Mouse (Mus musculus) intestine, embryonic 15.5 days (tissue): ENCODE measurements around the gene Mdk. TPM values are rescaled to one million over a fixed set of nuclear protein-coding genes. Genes with fewer than 3 reads are reported as not detected.

Source experiments
- ATAC-seq: fragments of 200-750 bp; cut with Nextera tagmentation; 2 replicates; pipeline ENCODE4 v1.8.0; 2017; ENCODE audit warnings: moderate TSS enrichment, moderate library complexity
- H3K27ac ChIP-seq: fragments of 300-500 bp; sonication (generic); 2 replicates; pipeline ENCODE4 v1.5.1; 2015; ENCODE audit warnings: mild to moderate bottlenecking, inconsistent platforms
- H3K27me3 ChIP-seq: fragments of 300-500 bp; sonication (generic); replicated peaks from 2 replicates; pipeline ENCODE4 v1.6.1; 2015; ENCODE audit warnings: inconsistent platforms
- H3K36me3 ChIP-seq: fragments of 300-500 bp; sonication (generic); 2 replicates; pipeline ENCODE4 v1.6.1; 2015; ENCODE audit warnings: inconsistent platforms
- H3K4me1 ChIP-seq: fragments of 300-500 bp; sonication (generic); replicated peaks from 2 replicates; pipeline ENCODE4 v1.6.1; 2015; ENCODE audit warnings: inconsistent platforms
- H3K4me2 ChIP-seq: fragments of 300-500 bp; sonication (generic); replicated peaks from 2 replicates; pipeline ENCODE4 v1.6.1; 2015; ENCODE audit warnings: mild to moderate bottlenecking, inconsistent platforms
- H3K4me3 ChIP-seq: fragments of 300-500 bp; sonication (generic); replicated peaks from 2 replicates; pipeline ENCODE4 v1.5.1; 2015; ENCODE audit warnings: inconsistent platforms
- H3K9ac ChIP-seq: fragments of 300-500 bp; sonication (generic); 2 replicates; pipeline ENCODE4 v1.6.1; 2015; ENCODE audit warnings: inconsistent platforms
- H3K9me3 ChIP-seq: fragments of 300-500 bp; sonication (generic); 2 replicates; pipeline ENCODE4 v1.6.1; 2016; ENCODE audit warnings: inconsistent platforms
- WGBS: fragments of 180-500 bp; shearing (Covaris S2); methylation state at CpG from one replicate; pipeline ENCODE4 v1.1.7; 2015; 5-methylcytosine and 5-hydroxymethylcytosine counted together
- polyA plus RNA-seq: library from polyadenylated mRNA; unstranded; fragments of >200 nt; fragmentation: Nextera tagmentation; extraction: Ambion mirVana; gene quantifications from 2 replicates; pipeline ENCODE4 v1.2.1, GENCODE M21; 2015

Gene Mdk
- 534 and 652 TPM in 2 replicates for polyA plus RNA-seq

GRCm38 (mm10) chr2:91932160-91932711 is at the start of gene Mdk:
Mdk (minus strand) TSS chr2:91932297.
- WGBS: 3% methylated on average over 16 of the region's 16 CpGs

DNA sequence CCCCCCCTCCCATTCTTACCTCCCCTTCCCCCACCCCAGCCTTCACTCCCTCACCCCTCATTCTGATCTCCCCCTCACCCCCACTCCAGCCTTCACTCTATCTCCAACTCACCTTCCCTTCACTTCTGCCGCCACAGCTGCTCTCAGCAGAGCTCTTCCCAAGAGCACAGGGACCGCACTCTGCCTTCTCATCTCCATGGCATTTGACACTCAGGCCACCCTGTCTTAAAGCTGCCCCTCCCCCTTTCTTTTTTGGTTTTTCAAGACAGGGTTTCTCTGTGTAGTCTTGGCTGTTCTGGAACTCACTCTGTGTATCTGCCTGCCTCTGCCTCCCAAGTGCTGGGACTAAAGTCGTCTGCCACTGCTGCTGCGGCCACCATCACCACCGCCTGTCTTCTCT is 48.7 kb upstream of the Mdk start:
- ATAC-seq: no peak
- Histone ChIP-seq H3K36me3 (0 out of 2 replicates have a peak, but pooled peaks cover 3% of the 10 kb centered on the region), H3K9ac (no peak overlapping the region), H3K27ac (no peak overlapping the region), H3K4me1 (peaks cover 31% of the 10 kb centered on the region), H3K27me3 (peaks cover 9% of the 10 kb centered on the region), H3K9me3 (no peaks in the 10 kb centered on the region), H3K4me3 (no peak overlapping the region), H3K4me2 (no peak overlapping the region)
- 64% methylated on average over 5 of the region's 5 CpGs for WGBS

More at GRCm38 (mm10) chr2:91932160-91932711, at the start of gene Mdk:
- H3K4me2 ChIP-seq: peak within 1 kb of the TSS; percentile 78
- H3K9me3 ChIP-seq: no peaks in the 10 kb centered on the region
- peak within 1 kb of the TSS; percentile 60 for H3K4me3 ChIP-seq
- peak within 1 kb of the TSS; percentile 90 for H3K27ac ChIP-seq
- peak; percentile 37 for ATAC-seq
- peaks cover 14% of the 10 kb centered on the region for H3K36me3 ChIP-seq
- H3K27me3 ChIP-seq: no peaks in the 10 kb centered on the region
- H3K4me1 ChIP-seq: peaks cover 52% of the 10 kb centered on the region
- peak within 1 kb of the TSS; percentile 78 for H3K9ac ChIP-seq

DNA sequence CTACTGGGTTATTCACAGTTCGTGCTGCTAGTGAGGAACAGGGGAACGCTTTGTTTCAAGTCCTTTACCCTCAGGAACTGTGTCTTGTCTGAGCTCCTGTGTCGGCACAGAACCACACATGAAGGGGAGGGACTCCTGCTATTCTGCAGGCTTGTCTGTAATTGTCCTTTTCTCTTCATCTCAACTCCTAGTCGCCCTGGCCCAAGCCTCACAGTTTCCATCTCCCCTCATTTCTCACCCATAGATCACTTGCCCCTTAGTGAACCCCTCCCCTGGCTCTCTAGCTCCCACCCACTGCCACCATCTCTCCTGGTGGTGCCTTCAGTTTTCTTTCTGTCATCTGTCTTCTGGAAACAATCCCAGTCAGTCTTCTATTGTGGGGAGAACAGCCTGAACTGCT is 48.1 kb upstream of the Mdk start:
- Histone ChIP-seq H3K9me3 (no peaks in the 10 kb centered on the region), H3K9ac (no peak overlapping the region), H3K27ac (peak overlapping the region; percentile 15; the same call in 1 of the 2 replicates), H3K4me1 (peaks cover 34% of the 10 kb centered on the region), H3K27me3 (peaks cover 15% of the 10 kb centered on the region), H3K4me3 (no peak overlapping the region), H3K36me3 (0 out of 2 replicates have a peak, but pooled peaks cover 3% of the 10 kb centered on the region), H3K4me2 (no peak overlapping the region)
- ATAC-seq: no peak
- 26% methylated on average over 4 of the region's 4 CpGs for WGBS

GRCm38 (mm10) chr2:91978547-91978946 is 46.5 kb upstream of the Mdk start:
- no peak overlapping the region for H3K9ac ChIP-seq
- 0 out of 2 replicates have a peak, but pooled peaks have one; percentile 19 for ATAC-seq
- H3K36me3 ChIP-seq: 0 out of 2 replicates have a peak, but pooled peaks cover 3% of the 10 kb centered on the region
- H3K4me3 ChIP-seq: no peak overlapping the region
- H3K27me3 ChIP-seq: peaks cover 31% of the 10 kb centered on the region
- H3K27ac ChIP-seq: peak overlapping the region; percentile 40
- no peak overlapping the region for H3K4me2 ChIP-seq
- H3K9me3 ChIP-seq: no peaks in the 10 kb centered on the region
- H3K4me1 ChIP-seq: peaks cover 27% of the 10 kb centered on the region
- WGBS: 31% methylated on average over 2 of the region's 2 CpGs

GRCm38 (mm10) chr2:91977960-91978359 is 45.9 kb upstream of the Mdk start:
- peaks cover 31% of the 10 kb centered on the region for H3K27me3 ChIP-seq
- H3K36me3 ChIP-seq: 0 out of 2 replicates have a peak, but pooled peaks cover 3% of the 10 kb centered on the region

DNA sequence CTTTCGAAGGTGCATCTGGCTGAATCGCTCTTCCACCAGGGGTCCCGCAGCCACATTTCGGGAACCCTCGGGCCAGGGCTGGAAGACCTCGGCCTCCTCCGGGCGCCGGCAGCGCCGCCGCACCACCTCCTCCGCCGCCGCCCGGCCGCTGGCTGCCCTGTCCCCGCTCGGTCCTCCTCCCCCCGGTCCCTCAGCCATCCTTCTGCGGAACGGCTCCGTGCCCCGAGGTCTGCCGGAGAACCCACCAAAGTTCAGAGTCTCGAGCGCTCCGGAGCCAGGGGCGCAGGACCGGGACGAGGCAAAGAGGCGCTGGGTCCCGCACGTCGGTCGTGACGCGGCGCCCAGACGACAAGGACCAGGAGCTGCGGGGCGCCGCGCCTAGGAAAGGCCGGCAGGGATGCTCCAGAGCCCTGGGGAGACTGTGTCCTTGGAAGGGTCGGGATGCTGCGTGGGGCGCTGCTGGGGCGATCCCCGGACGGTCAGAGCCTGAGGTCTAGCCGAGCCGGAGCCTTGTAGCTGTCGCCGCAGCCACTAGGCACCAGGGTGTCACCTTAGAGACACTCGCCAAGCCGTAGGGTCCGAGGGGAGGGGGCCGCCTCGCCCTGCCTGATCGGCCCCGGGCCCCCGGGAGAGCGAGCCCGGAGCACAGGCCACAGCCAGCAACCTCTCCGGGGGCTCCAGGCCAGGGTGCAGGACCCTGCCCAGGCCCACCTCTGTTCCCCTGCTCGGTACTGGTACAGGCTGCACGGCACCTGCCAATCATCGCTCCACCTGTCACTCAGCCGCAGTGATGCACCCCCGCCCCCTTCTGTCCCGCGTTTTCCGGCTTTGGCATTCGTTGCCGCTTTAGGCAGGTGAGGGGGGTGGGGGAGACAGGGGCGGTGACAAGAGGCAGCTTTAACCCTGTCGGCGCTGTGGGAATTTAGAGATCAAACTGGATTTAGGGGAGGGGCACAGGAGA is 43.8 kb upstream of the Mdk start, which contains the start of gene Dgkz:
Dgkz (minus strand) TSS at position 284 of the 961 bp plus-strand sequence.
- Histone ChIP-seq H3K4me2 (peak within 1 kb of the TSS; percentile 80), H3K36me3 (no peaks in the 10 kb centered on the region), H3K4me1 (peaks cover 47% of the 10 kb centered on the region), H3K9me3 (no peaks in the 10 kb centered on the region), H3K27me3 (peaks cover 31% of the 10 kb centered on the region), H3K9ac (peak within 1 kb of the TSS; percentile 41), H3K27ac (no peak within 1 kb of the TSS), H3K4me3 (peak within 1 kb of the TSS; percentile 39)
- ATAC-seq: peak; percentile 9; the same call in 1 of the 2 replicates
- 3% methylated on average over 79 of the region's 79 CpGs for WGBS

More at GRCm38 (mm10) chr2:91977960-91978359, 45.9 kb upstream of the Mdk start:
- no peak overlapping the region for H3K4me3 ChIP-seq
- H3K4me2 ChIP-seq: no peak overlapping the region
- ATAC-seq: no peak
- peaks cover 27% of the 10 kb centered on the region for H3K4me1 ChIP-seq
- WGBS: 78% methylated on average over 4 of the region's 4 CpGs
- no peaks in the 10 kb centered on the region for H3K9me3 ChIP-seq
- H3K27ac ChIP-seq: peak overlapping the region; percentile 40
- H3K9ac ChIP-seq: no peak overlapping the region

GRCm38 (mm10) chr2:91973416-91974135 is 41.5 kb upstream of the Mdk start:
- peaks cover 31% of the 10 kb centered on the region for H3K27me3 ChIP-seq
- H3K27ac ChIP-seq: no peak overlapping the region
- 61% methylated on average over 7 of the region's 7 CpGs for WGBS
- H3K4me3 ChIP-seq: no peak overlapping the region
- no peaks in the 10 kb centered on the region for H3K36me3 ChIP-seq
- H3K4me2 ChIP-seq: no peak overlapping the region
- H3K4me1 ChIP-seq: peaks cover 41% of the 10 kb centered on the region
- H3K9ac ChIP-seq: no peak overlapping the region
- no peak for ATAC-seq
- no peaks in the 10 kb centered on the region for H3K9me3 ChIP-seq

DNA sequence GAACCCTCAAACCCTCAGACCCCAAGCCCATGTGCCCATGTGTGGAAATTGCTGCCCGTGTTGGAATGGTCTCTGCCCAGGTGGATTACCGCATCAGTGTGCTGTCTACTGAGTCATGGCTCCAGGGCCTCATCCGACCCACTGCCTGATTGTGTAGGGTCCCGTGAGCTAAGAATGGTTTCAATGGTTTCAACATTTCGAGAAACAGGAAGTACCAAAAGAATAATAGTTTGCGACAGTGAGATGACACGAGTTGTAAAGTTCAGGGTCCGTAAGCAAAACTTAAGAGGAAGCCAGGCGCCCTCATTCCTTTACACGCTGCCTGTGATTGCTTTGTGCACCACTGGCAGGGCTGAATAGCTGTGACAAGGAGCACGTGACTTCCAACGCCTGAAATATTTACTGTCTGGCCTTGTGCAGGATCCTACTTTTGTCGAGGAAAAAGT is 40.0 kb upstream of the Mdk start:
- WGBS: 18% methylated on average over 13 of the region's 13 CpGs
- Histone ChIP-seq H3K9ac (no peak overlapping the region), H3K9me3 (no peaks in the 10 kb centered on the region), H3K27me3 (peaks cover 31% of the 10 kb centered on the region), H3K4me1 (peaks cover 42% of the 10 kb centered on the region), H3K27ac (peak overlapping the region; percentile 81), H3K4me2 (peak overlapping the region; percentile 36; the same call in 1 of the 2 replicates), H3K4me3 (no peak overlapping the region), H3K36me3 (no peaks in the 10 kb centered on the region)
- peak; percentile 61 for ATAC-seq

- Histone ChIP-seq H3K9me3 (no peaks in the 10 kb centered on the region), H3K4me3 (no peak overlapping the region), H3K27me3 (peaks cover 29% of the 10 kb centered on the region), H3K4me2 (peak overlapping the region; percentile 36), H3K4me1 (peaks cover 42% of the 10 kb centered on the region), H3K9ac (no peak overlapping the region), H3K36me3 (no peaks in the 10 kb centered on the region), H3K27ac (peak overlapping the region; percentile 81)
- WGBS: 30% methylated on average over 21 of the region's 21 CpGs
- ATAC-seq: peak; percentile 42
Observed at GRCm38 (mm10) chr2:91971231-91972097, 39.4 kb upstream of the Mdk start.

DNA sequence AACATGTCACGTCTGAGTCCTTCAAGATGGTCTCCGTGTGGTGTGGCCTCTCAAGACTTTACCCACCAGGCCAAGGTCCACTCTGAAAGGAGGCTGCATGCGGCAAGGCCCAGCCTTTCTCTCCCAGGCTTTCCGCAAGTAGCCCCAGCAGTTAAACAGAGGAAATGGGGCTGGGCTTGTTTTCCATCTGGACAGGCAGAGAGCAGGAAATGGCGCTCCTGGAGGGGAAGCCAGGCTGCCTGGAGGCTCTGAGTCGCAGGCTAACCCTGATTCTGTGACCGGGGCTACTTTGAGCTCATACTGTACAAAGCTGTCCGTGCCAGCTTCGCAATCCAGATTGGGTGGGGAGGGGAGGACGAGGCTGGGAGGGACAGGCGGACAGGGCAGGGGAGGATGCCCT is 35.9 kb upstream of the Mdk start:
- H3K4me1 ChIP-seq: peaks cover 41% of the 10 kb centered on the region
- H3K27ac ChIP-seq: peak overlapping the region; percentile 59
- no peak for ATAC-seq
- no peak overlapping the region for H3K9ac ChIP-seq
- no peak overlapping the region for H3K4me3 ChIP-seq
- no peaks in the 10 kb centered on the region for H3K36me3 ChIP-seq
- no peaks in the 10 kb centered on the region for H3K27me3 ChIP-seq
- H3K9me3 ChIP-seq: no peaks in the 10 kb centered on the region
- 42% methylated on average over 11 of the region's 11 CpGs for WGBS
- H3K4me2 ChIP-seq: no peak overlapping the region

DNA sequence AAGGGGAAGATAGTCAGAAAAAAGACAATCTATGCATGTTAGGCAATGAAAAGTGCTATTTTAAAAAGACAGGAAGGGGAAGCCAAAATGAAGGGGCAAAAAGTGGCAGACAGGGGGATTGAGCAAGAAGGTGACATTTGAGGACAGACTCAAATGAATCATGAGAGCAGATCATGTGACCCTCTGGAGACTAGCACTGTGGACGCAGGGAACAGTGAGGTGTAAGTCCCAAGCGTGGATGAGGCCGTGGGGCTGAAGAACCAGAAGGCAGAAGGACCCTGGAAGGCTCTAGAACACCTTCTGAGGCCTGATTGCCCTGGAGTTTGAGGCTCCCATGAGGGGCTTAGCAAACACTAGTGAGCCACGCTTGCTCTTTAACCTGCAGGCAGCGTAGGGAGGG is 34.3 kb upstream of the Mdk start:
- WGBS: 88% methylated on average over 5 of the region's 5 CpGs
- no peaks in the 10 kb centered on the region for H3K27me3 ChIP-seq
- H3K4me3 ChIP-seq: no peak overlapping the region
- no peaks in the 10 kb centered on the region for H3K9me3 ChIP-seq
- H3K36me3 ChIP-seq: no peaks in the 10 kb centered on the region
- no peak overlapping the region for H3K4me2 ChIP-seq
- H3K9ac ChIP-seq: no peak overlapping the region
- H3K4me1 ChIP-seq: peaks cover 38% of the 10 kb centered on the region
- no peak overlapping the region for H3K27ac ChIP-seq
- no peak for ATAC-seq
